Mouse (Mus musculus): Measurements from ENCODE around the gene Trim13.
A peak's percentile ranks its signal among the peaks of the same experiment; 100 is the strongest.
"Not testable (repeated sequence)": the region's sequence is repeated elsewhere in the genome, so short reads cannot be mapped to it uniquely, and the experiment has no call there.

Gene Trim13

GRCm38 (mm10) chr14:61597968-61598367 lies at the start of gene Trim13:
TSS of gene Trim13 (plus strand) at chr14:61598247.
- DNase-seq, result peak in 1 of 2 experiments; percentile 30

DNA sequence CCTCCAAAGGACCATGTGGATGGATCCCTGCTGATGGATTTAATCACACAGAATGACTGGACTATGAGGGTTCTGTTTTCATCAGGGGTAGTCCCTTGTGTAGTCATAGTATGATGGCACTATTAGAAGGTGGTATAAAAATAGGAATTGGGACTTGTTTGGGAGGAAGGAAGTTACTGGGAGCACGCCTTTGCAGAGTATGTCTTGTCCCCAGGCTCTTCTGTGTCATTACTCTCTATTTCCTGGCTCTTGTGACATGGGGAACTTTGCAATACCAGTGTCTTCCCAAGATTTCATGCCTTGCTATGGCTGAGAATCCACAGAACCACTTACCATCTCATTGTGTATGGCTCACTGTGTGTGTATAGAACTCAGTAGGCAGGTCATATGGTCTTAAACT lies 49.4 kb upstream of the Trim13 start:
- DNase-seq, result no peak

DNA sequence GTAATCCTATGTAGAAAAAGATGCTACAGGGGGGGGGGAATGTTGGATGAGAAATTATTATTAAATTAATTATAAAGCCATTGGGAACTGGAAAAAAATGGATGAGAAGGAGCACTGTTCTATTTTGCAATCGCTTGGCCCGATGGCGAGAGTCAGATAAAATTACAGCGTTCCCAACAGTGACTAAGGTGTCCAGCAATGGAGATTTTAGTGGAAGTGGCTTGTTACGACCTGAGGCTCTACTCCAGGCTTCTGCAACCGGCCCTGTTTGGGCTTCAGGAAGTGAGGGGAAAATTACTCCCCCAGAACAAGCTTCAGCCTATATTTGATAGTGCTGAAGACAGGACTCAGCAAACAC lies 42.1 kb upstream of the Trim13 start:
- no peak for DNase-seq

- DNase-seq, result peak; percentile 98 to 99
Measured at GRCm38 (mm10) chr14:61556289-61557147, 41.5 kb upstream of the Trim13 start, which contains the start of gene Spryd7. TSS of gene Spryd7 (minus strand) at chr14:61556886.

DNA sequence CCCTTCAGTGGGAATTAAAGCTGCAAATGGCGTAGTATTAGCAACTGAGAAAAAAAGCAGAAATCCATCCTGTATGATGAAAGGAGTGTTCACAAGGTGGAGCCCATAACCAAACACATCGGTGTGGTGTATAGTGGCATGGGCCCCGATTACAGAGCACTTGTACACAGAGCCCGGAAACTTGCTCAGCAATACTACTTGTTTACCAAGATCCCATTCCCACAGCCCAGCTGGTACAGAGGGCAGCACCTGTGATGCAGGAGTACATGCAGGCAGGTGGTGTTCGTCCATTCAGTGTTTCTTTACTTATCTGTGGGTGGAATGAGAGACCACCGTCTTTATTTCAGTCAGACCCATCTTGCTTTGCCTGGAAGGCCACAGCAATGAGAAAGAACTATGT lies 39.1 kb upstream of the Trim13 start:
- no peak for DNase-seq

GRCm38 (mm10) chr14:61559856-61560255 lies 38.2 kb upstream of the Trim13 start:
- no peak for DNase-seq

DNA sequence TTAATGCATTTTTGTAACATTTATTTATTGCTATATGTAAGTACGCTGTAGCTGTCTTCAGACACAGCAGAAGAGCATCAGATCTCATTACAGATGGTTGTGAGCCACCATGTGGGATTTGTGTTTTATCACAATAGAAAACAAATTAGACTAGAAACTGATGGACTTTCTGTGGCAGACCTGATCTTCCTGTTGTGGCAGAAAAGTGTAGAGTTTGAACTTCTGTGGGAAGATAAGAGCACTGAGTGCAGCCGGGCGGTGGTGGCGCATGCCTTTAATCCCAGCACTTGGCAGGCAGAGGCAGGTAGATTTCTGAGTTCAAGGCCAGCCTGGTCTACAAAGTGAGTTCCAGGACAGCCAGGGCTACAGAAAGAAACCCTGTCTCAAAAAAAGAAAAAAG lies 31.8 kb upstream of the Trim13 start:
- DNase-seq, result not testable (repeated sequence)

DNA sequence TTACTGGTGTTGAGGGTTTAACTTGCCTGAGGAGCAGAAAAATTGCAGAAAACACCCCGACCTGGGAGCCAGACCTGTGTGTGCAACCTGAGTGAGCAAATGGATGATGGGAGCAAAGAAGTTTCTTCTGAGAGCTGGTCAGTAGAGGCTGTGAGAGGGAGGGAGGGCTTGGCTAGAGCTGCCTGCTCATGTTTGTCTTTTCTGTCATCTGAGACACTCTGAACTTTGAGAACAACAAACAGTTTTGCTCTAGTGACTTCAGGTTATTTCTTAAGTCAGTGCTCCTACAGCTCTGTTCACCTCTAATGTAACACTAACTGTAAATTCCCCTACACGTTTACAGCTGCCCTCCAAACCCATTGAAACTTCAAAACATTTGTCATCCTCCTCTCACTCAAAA lies 28.7 kb upstream of the Trim13 start:
- no peak for DNase-seq

GRCm38 (mm10) chr14:61571366-61571765 lies 26.7 kb upstream of the Trim13 start:
- peak; percentile 80 to 85 for DNase-seq

DNA sequence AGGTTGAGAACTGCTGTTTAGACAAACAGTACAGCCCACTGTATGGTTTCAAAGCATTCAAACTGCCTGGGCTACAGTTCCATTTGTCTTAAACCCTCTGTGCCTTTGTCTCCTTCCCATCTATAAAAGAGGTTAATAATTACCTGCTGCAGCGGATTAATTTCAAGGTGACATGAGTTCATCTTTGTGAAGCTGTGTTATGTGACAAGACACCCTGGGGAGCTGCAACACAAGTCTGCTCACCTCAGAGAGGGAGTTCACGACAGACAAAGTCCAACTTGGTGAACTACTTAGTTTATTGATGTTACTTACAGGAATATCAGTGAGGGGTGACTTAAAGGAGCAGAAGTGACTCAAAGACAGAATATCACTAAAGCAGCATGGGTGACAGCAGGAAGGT lies 25.9 kb upstream of the Trim13 start:
- DNase-seq, result no peak

GRCm38 (mm10) chr14:61575066-61575465 lies 23.0 kb upstream of the Trim13 start:
- no peak for DNase-seq

- DNase-seq, result no peak
Measured at GRCm38 (mm10) chr14:61575941-61576340, 22.1 kb upstream of the Trim13 start.

DNA sequence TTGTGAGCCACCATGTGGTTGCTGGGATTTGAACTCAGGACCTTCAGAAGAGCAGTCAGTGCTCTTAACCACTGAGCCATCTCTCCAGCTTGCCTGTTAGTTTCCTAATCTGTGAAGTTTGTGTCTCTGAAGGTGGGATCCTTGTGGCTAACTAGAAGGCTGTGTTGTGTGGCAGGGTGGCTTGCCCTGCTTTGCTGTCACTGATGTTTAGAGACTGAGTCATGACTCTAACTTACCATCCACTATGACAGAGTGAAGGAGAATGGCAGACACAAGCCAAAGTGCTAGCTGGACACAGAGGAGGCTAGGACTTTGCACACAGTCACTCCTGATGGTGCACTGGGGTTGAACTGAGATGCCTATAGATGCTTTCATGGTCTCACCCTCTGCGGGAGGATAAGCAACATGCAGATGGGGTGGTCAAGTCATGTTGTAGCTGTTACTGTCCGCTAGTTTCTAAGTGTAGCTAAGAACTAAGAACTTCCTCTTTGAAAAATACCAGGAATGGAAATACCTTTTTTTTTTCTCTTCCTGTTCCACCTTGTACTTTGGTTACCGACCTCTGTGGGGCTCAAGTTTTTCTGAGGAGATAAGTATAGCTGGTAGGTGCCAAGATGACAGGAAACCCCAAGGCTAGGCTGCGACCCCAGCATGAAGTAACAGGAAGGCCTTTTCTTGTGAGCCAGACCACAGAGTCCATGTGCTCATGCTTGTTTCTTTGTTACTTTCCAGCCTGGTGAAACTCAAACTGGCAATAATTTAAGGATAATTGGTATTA lies 8.6 kb upstream of the Trim13 start:
- no peak for DNase-seq

- DNase-seq, result no peak
Measured at GRCm38 (mm10) chr14:61596719-61597426, 1.2 kb upstream of the Trim13 start.

DNA sequence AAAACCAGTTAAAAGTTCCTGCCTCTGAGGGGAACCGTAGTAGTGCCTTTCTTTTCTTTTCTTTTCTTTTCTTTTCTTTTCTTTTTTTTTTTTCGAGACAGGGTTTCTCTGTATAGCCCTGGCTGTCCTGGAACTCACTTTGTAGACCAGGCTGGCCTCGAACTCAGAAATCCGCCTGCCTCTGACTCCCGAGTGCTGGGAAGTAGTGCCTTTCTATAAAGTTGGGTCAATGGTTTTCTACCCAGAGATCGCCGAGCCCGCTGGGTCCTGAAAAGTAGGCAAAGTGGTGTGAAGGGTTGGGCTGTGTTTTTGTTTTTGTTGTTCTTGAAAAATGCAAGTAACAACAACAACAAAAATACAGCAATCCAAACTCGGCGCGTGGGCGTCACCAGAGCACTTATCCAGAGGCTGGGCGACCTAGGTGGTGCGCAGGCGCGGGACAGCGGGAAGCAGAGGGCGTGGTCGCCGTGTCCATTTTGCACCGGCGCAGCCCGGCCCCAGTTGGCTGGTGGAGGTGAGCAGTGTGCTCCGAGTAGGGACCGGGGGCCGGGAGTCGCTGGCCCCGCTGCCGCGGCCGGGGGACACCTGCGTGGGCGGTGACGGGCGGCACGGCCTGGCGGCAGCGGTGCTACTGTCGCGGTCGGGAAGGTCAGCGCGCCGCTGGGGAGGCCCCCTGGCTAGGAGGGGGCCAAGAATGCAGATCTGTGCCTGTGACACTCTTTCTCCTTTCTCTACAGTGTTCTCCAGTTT lies 1.2 kb downstream of the Trim13 start:
- peak; percentile 89 to 91 for DNase-seq

DNA sequence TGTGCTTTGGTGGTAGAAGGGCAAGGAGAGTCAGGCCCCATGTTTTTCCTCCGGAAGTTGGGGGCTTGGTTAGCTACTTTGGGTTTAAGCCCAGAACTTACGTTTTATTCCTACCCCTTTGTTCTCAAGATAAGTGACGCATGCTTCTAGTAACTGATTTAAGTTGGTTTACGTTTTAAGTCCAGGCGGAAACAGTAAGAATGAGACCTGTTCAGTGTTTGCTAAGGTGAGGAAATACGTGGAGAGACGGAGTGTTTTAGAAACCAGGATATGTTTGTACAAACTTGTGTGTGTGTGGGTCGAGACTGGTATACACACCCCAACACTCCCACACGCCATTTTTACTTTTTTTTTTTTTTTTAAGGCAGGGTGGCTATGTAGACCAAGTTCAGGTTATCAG lies 3.3 kb downstream of the Trim13 start:
- no peak for DNase-seq

DNA sequence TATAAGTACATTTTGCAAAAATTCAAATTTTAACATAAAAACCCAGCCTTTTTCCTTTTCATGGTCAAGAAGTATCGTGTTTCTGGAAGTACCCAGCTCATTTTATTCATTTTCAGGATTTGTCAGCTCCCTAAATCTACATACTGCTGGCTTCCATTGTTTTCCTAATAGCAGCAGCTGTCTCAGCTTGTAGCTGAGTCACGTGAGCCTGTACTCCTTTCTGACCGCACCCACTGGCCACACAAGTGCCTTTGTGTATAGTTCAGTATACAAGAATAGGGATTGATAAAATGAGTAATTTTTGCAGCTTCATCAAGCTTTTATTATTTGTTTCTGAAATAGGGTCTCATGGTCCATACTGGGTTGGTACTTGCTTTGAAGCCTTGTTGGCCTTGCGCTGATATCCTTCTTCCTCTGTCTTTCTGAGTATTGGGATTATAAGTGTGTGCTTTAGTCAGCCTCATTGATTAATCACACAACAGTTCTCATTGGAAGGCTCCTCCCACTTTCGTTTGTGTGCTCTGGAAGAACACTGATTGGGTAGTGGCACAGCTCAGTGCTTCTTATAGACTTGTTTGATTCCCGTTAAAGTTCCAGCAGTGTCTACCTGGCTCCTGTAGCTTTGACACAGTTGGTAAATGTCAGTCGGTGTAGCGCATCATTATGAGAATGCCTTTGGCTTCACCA lies 5.2 kb downstream of the Trim13 start:
- DNase-seq, result no peak

GRCm38 (mm10) chr14:61604081-61604480 lies 6.0 kb downstream of the Trim13 start:
- no peak for DNase-seq

DNA sequence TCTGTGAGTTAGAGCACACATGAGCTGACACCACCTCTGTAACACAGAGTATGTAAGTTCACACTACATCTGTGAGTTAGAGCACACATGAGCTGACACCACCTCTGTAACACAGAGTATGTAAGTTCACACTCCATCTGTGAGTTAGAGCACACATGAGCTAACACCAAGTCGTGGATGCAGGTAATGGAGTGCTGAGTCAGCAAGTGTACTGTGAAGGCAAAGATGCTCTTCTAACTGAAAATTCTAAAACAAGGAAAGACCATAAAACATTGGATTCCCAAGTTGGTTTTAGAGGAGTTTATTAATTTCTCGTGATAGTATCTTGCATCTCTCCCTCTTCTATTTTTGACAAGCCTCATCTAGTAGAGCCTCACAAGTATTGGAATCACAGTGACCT lies 8.0 kb downstream of the Trim13 start:
- DNase-seq, result not testable (repeated sequence)

GRCm38 (mm10) chr14:61607157-61607556 lies 9.1 kb downstream of the Trim13 start, which contains the start of gene Kcnrg:
TSS of gene Kcnrg (plus strand) at chr14:61607457.
- DNase-seq, result no peak

DNA sequence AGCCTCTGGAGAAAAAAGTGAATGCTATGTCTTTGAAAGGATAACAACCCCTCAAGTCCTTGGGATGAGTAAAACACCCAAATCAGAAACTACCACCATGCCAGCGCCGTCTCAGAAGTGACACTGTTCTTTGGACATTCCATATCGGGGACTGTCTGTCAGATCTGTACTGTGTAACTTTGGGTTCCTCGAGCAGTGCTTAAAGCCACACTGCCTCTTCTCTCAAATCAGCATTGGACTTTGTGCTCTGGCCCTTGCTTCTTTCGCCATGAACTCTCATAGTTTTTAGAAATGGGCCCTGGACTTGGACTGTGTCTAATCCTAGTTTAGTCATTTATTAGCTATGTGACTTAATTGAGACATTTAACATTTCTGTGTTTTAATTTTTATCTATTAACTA lies 13.7 kb downstream of the Trim13 start:
- DNase-seq, result no peak

- no peak for DNase-seq
Measured at GRCm38 (mm10) chr14:61613319-61613718, 15.3 kb downstream of the Trim13 start.
